Mouse (Mus musculus) forebrain, embryonic 13.5 days (tissue): ENCODE results near the gene Ntrk3. TPM values are rescaled to one million over a fixed set of nuclear protein-coding genes. Genes with fewer than 3 reads are reported as not detected.
A peak's percentile ranks its signal among the peaks of the same experiment; 100 is the strongest.

Source experiments
- ATAC-seq: fragments of 200-750 bp; cut with Nextera tagmentation; 2 replicates; pipeline ENCODE4 v1.8.0; 2017
- H3K27ac ChIP-seq: fragments of 300-500 bp; sonication (generic); 2 replicates; pipeline ENCODE4 v1.5.1; 2015; ENCODE audit warnings: inconsistent platforms, mild to moderate bottlenecking, moderate library complexity
- H3K27me3 ChIP-seq: fragments of 300-500 bp; sonication (generic); 2 replicates; pipeline ENCODE4 v1.6.1; 2015; ENCODE audit warnings: mild to moderate bottlenecking, inconsistent platforms
- H3K36me3 ChIP-seq: fragments of 300-500 bp; sonication (generic); 2 replicates; pipeline ENCODE4 v1.6.1; 2015; ENCODE audit warnings: mild to moderate bottlenecking, inconsistent platforms; ENCODE audit not compliant: poor library complexity, severe bottlenecking
- H3K4me1 ChIP-seq: fragments of 300-500 bp; sonication (generic); 2 replicates; pipeline ENCODE4 v1.6.1; 2015; ENCODE audit warnings: inconsistent platforms
- H3K4me2 ChIP-seq: fragments of 300-500 bp; sonication (generic); 2 replicates; pipeline ENCODE4 v1.6.1; 2015; ENCODE audit warnings: inconsistent platforms, mild to moderate bottlenecking, moderate library complexity
- H3K4me3 ChIP-seq: fragments of 300-500 bp; sonication (generic); 2 replicates; pipeline ENCODE4 v1.5.1; 2015; ENCODE audit warnings: mild to moderate bottlenecking, inconsistent platforms
- H3K9ac ChIP-seq: fragments of 300-500 bp; sonication (generic); 2 replicates; pipeline ENCODE4 v1.6.1; 2015; ENCODE audit warnings: mild to moderate bottlenecking, inconsistent platforms
- H3K9me3 ChIP-seq: fragments of 300-500 bp; sonication (generic); replicated peaks from 2 replicates; pipeline ENCODE4 v1.6.1; 2016; ENCODE audit warnings: inconsistent platforms
- WGBS: fragments of 180-500 bp; shearing (Covaris S2); methylation state at CpG from one replicate; pipeline ENCODE4 v1.1.7; 2015; 5-methylcytosine and 5-hydroxymethylcytosine counted together
- polyA plus RNA-seq: library from polyadenylated mRNA; unstranded; fragments of >200 nt; fragmentation: Nextera tagmentation; extraction: Ambion mirVana; gene quantifications from 2 replicates; pipeline ENCODE4 v1.2.1, GENCODE M21; 2015

Gene Ntrk3
- polyA plus RNA-seq, 1 experiment from 2014 or later: 16.6 TPM

DNA sequence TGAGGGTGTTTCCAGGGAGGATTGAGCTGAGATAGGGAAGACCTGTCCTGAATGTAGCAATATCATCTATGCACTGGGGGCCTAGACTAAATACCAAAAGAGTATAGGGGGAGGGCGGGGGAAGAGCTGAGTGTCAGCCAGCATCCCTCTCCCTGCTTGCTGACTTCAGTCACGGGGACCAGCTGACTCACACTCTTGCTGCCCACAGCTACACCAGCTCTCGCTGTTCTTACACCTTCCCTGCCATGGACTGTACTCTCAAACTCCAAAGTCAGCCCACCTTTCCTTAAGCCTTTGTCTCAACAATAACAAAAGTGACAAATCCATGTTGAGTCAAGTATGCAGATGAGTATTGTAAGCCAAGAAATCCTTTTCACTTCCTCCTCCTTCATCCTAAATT is 136.0 kb downstream of the Ntrk3 start:
- peaks cover 40% of the 10 kb centered on the region for H3K4me1 ChIP-seq
- 90% methylated on average over 3 of the region's 3 CpGs for WGBS
- no peak overlapping the region for H3K27ac ChIP-seq
- no peak overlapping the region for H3K9ac ChIP-seq
- ATAC-seq: no peak
- H3K4me2 ChIP-seq: no peak overlapping the region
- no peaks in the 10 kb centered on the region for H3K36me3 ChIP-seq
- no peaks in the 10 kb centered on the region for H3K9me3 ChIP-seq
- H3K4me3 ChIP-seq: no peak overlapping the region
- peaks cover 8% of the 10 kb centered on the region; the same call in 1 of the 2 replicates for H3K27me3 ChIP-seq

DNA sequence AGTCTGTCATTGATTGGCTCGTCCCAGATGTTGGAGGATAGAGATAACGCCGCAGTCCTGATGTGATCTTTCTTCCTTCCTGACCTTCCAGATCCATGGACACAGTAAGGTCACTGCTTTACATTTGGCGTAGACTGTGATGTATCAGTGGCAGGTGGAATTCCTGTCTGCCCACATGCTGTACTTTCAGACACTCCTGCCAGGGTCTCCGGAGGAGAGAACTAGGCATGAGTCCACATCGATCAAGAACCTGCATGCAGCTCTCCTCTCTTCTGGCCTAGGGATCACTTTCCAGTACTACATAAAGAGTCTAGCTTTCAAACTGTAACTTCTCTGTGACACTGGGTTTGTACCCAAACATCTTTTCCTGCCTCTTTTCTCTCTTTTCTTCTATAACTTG is 136.9 kb downstream of the Ntrk3 start:
- 88% methylated on average over 6 of the region's 6 CpGs for WGBS
- no peaks in the 10 kb centered on the region for H3K36me3 ChIP-seq
- H3K4me2 ChIP-seq: no peak overlapping the region
- H3K4me1 ChIP-seq: peaks cover 46% of the 10 kb centered on the region
- H3K27ac ChIP-seq: no peak overlapping the region
- ATAC-seq: no peak
- H3K9ac ChIP-seq: no peak overlapping the region
- H3K9me3 ChIP-seq: no peaks in the 10 kb centered on the region
- H3K4me3 ChIP-seq: no peak overlapping the region
- peaks cover 10% of the 10 kb centered on the region; the same call in 1 of the 2 replicates for H3K27me3 ChIP-seq

- ATAC-seq: no peak
- no peak overlapping the region for H3K4me2 ChIP-seq
- H3K27ac ChIP-seq: no peak overlapping the region
- H3K9me3 ChIP-seq: no peaks in the 10 kb centered on the region
- peaks cover 39% of the 10 kb centered on the region for H3K4me1 ChIP-seq
- H3K27me3 ChIP-seq: peaks cover 10% of the 10 kb centered on the region; the same call in 1 of the 2 replicates
- no peak overlapping the region for H3K9ac ChIP-seq
- no peaks in the 10 kb centered on the region for H3K36me3 ChIP-seq
- H3K4me3 ChIP-seq: no peak overlapping the region
- 74% methylated on average over 6 of the region's 6 CpGs for WGBS
These were observed 137.7 kb downstream of the Ntrk3 start for GRCm38 (mm10) chr7:78599941-78600677.

DNA sequence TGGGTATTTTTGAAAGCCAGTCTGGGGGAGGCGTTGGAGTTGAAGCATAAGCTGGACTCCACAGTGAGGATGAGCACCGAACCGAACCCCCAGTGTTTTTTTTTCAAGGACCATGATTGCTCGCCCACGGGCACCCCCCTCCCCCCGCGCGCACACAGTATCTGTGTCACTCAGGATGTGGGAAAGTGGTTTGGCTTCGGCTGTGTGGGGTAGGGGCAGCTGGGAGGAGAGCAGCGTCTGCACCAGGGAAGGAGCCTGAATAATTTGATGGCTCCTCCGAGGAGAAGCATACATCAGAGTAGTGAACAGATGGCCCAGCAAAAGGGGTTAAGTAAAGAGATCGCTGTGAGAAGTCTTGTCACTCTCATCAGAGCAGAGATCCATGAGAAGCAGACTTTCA is 139.7 kb downstream of the Ntrk3 start:
- ATAC-seq: peak; percentile 80
- Histone ChIP-seq H3K4me3 (no peak overlapping the region), H3K4me2 (peak overlapping the region; percentile 20; the same call in 1 of the 2 replicates), H3K27me3 (peaks cover 10% of the 10 kb centered on the region; the same call in 1 of the 2 replicates), H3K4me1 (peaks cover 31% of the 10 kb centered on the region), H3K9me3 (no peaks in the 10 kb centered on the region), H3K27ac (peak overlapping the region; percentile 63; the same call in 1 of the 2 replicates), H3K9ac (no peak overlapping the region), H3K36me3 (no peaks in the 10 kb centered on the region)
- 32% methylated on average over 12 of the region's 12 CpGs for WGBS

GRCm38 (mm10) chr7:78597251-78598129 is 140.3 kb downstream of the Ntrk3 start:
- Histone ChIP-seq H3K9ac (peak overlapping the region; percentile 16; the same call in 1 of the 2 replicates), H3K4me2 (peak overlapping the region; percentile 20; the same call in 1 of the 2 replicates), H3K4me3 (no peak overlapping the region), H3K9me3 (no peaks in the 10 kb centered on the region), H3K27me3 (peaks cover 10% of the 10 kb centered on the region; the same call in 1 of the 2 replicates), H3K4me1 (peaks cover 31% of the 10 kb centered on the region), H3K36me3 (no peaks in the 10 kb centered on the region), H3K27ac (peak overlapping the region; percentile 63; the same call in 1 of the 2 replicates)
- 32% methylated on average over 15 of the region's 15 CpGs for WGBS
- peak; percentile 36; the same call in 1 of the 2 replicates for ATAC-seq

- 0 out of 2 replicates have a peak overlapping the region, but pooled peaks have one; percentile 63 for H3K27ac ChIP-seq
- H3K27me3 ChIP-seq: peaks cover 10% of the 10 kb centered on the region; the same call in 1 of the 2 replicates
- no peaks in the 10 kb centered on the region for H3K36me3 ChIP-seq
- H3K9me3 ChIP-seq: no peaks in the 10 kb centered on the region
- WGBS: 49% methylated on average over 5 of the region's 5 CpGs
- H3K9ac ChIP-seq: no peak overlapping the region
- no peak for ATAC-seq
- no peak overlapping the region for H3K4me2 ChIP-seq
- H3K4me1 ChIP-seq: peaks cover 31% of the 10 kb centered on the region
- H3K4me3 ChIP-seq: no peak overlapping the region
These were observed 141.3 kb downstream of the Ntrk3 start for GRCm38 (mm10) chr7:78596556-78596955.

DNA sequence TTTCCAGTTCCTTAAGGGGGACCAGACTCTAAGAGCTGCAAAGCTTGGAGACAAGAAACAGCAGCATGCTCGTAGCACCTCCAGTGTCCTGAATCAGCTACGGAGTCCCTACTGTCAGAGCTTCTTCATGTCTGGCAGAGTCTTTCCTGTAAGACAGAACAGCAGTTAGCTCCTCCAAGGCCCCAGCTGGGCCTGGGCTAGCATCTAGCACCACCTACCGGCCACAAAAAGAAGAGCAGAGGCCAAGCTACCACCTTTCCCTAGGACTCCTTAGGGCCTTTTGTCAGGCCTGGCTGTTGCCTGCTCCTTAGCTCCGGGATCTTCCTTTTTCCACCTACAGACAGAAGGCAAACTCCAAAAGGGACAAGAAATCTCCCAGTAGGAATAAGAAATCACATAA is 141.9 kb downstream of the Ntrk3 start:
- H3K4me2 ChIP-seq: no peak overlapping the region
- WGBS: 4% methylated on average over 4 of the region's 4 CpGs
- no peak overlapping the region for H3K4me3 ChIP-seq
- peaks cover 31% of the 10 kb centered on the region for H3K4me1 ChIP-seq
- peaks cover 10% of the 10 kb centered on the region; the same call in 1 of the 2 replicates for H3K27me3 ChIP-seq
- no peak overlapping the region for H3K27ac ChIP-seq
- H3K9me3 ChIP-seq: no peaks in the 10 kb centered on the region
- no peaks in the 10 kb centered on the region for H3K36me3 ChIP-seq
- peak; percentile 79 for ATAC-seq
- 0 out of 2 replicates have a peak overlapping the region, but pooled peaks have one; percentile 27 for H3K9ac ChIP-seq

- Histone ChIP-seq H3K27me3 (peaks cover 10% of the 10 kb centered on the region; the same call in 1 of the 2 replicates), H3K9ac (no peak overlapping the region), H3K4me2 (no peak overlapping the region), H3K27ac (no peak overlapping the region), H3K4me3 (no peak overlapping the region), H3K36me3 (no peaks in the 10 kb centered on the region), H3K4me1 (peaks cover 18% of the 10 kb centered on the region), H3K9me3 (no peaks in the 10 kb centered on the region)
- no peak for ATAC-seq
- 89% methylated on average over 4 of the region's 4 CpGs for WGBS
These were observed 144.9 kb downstream of the Ntrk3 start for GRCm38 (mm10) chr7:78592948-78593347.

DNA sequence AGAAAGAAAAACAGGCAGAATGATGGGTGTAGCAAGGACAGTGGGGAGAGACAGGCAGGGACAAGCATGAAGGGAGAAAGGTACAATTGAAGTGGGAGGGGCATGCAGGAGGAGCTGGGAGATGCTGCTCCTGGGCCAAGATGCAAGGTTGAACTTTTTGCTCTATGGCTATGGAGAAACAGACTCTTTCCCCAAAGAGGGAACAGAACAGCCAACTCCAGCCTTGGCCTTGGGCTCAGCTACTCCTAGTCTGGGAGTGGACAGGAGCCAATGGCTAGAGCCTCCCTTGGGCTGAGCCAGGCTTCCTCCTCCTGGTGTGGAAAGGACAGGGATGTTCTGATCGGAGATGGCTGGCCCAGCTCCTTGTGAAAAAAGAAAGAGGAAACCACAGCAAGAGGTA is 145.6 kb downstream of the Ntrk3 start:
- no peak overlapping the region for H3K27ac ChIP-seq
- H3K9me3 ChIP-seq: no peaks in the 10 kb centered on the region
- ATAC-seq: no peak
- no peak overlapping the region for H3K9ac ChIP-seq
- peaks cover 10% of the 10 kb centered on the region for H3K4me1 ChIP-seq
- H3K4me3 ChIP-seq: no peak overlapping the region
- no peak overlapping the region for H3K4me2 ChIP-seq
- H3K27me3 ChIP-seq: peaks cover 5% of the 10 kb centered on the region; the same call in 1 of the 2 replicates
- H3K36me3 ChIP-seq: no peaks in the 10 kb centered on the region
- 89% methylated on average over 1 of the region's 1 CpGs for WGBS

- no peaks in the 10 kb centered on the region; the same call in 1 of the 2 replicates for H3K27me3 ChIP-seq
- H3K4me3 ChIP-seq: no peak overlapping the region
- ATAC-seq: no peak
- H3K9ac ChIP-seq: no peak overlapping the region
- no peaks in the 10 kb centered on the region for H3K9me3 ChIP-seq
- whole genome bisulfite sequencing: 75% methylated on average over 7 of the region's 7 CpGs
- H3K4me1 ChIP-seq: no peaks in the 10 kb centered on the region
- H3K27ac ChIP-seq: no peak overlapping the region
- no peak overlapping the region for H3K4me2 ChIP-seq
- no peaks in the 10 kb centered on the region for H3K36me3 ChIP-seq
These were observed 148.0 kb downstream of the Ntrk3 start for GRCm38 (mm10) chr7:78589766-78590165.

- Histone ChIP-seq H3K4me1 (no peaks in the 10 kb centered on the region), H3K4me2 (no peak overlapping the region), H3K4me3 (no peak overlapping the region), H3K9me3 (no peaks in the 10 kb centered on the region), H3K27ac (no peak overlapping the region), H3K9ac (no peak overlapping the region), H3K36me3 (no peaks in the 10 kb centered on the region), H3K27me3 (no peaks in the 10 kb centered on the region; the same call in 1 of the 2 replicates)
- 29% methylated on average over 3 of the region's 3 CpGs for WGBS
- no peak for ATAC-seq
These were observed 151.0 kb downstream of the Ntrk3 start for GRCm38 (mm10) chr7:78586800-78587199.

- Histone ChIP-seq H3K4me2 (no peak overlapping the region), H3K36me3 (no peaks in the 10 kb centered on the region), H3K9ac (no peak overlapping the region), H3K27ac (no peak overlapping the region), H3K4me1 (no peaks in the 10 kb centered on the region), H3K4me3 (no peak overlapping the region), H3K9me3 (no peaks in the 10 kb centered on the region), H3K27me3 (peaks cover 6% of the 10 kb centered on the region; the same call in 1 of the 2 replicates)
- ATAC-seq: no peak
- WGBS: 38% methylated on average over 7 of the region's 7 CpGs
These were observed 151.9 kb downstream of the Ntrk3 start for GRCm38 (mm10) chr7:78585960-78586359.
